Mouse (Mus musculus): Measurements from ENCODE around the gene Usp34. TPM values are rescaled to one million over a fixed set of nuclear protein-coding genes. Genes with fewer than 3 reads are reported as not detected.
"Not testable (repeated sequence)": the region's sequence is repeated elsewhere in the genome, so short reads cannot be mapped to it uniquely, and the experiment has no call there.

Gene Usp34
- total RNA-seq (2015; ENCODE audit: low replicate concordance) (26.5 and 35.5 TPM in 2 replicates), total RNA-seq (2017; ENCODE audit: low replicate concordance) (32.8 and 38.6 TPM in 2 replicates)

GRCm38 (mm10) chr11:23306764-23307565 is at the start of gene Usp34:
Gene Usp34 (plus strand): TSS chr11:23306895.
- ATAC-seq (replicated peaks; ENCODE audit: low FRiP score, poor library complexity, severe bottlenecking), result peak; percentile 32

- ATAC-seq (replicated peaks; ENCODE audit: low FRiP score, poor library complexity, severe bottlenecking), result no peak
Observed at GRCm38 (mm10) chr11:23259073-23259472, 47.6 kb upstream of the Usp34 start.

GRCm38 (mm10) chr11:23259481-23259880 is 47.2 kb upstream of the Usp34 start:
- no peak for ATAC-seq (replicated peaks; ENCODE audit: low FRiP score, poor library complexity, severe bottlenecking)

- ATAC-seq (replicated peaks; ENCODE audit: low FRiP score, poor library complexity, severe bottlenecking), result no peak
Observed at GRCm38 (mm10) chr11:23260186-23260585, 46.5 kb upstream of the Usp34 start.

- ATAC-seq (replicated peaks; ENCODE audit: low FRiP score, poor library complexity, severe bottlenecking), result no peak
Observed at GRCm38 (mm10) chr11:23261490-23261889, 45.2 kb upstream of the Usp34 start.

- ATAC-seq (replicated peaks; ENCODE audit: low FRiP score, poor library complexity, severe bottlenecking), result no peak
Observed at GRCm38 (mm10) chr11:23264949-23265348, 41.7 kb upstream of the Usp34 start.

GRCm38 (mm10) chr11:23271770-23272724 is 34.6 kb upstream of the Usp34 start:
- peak; percentile 69; the same call in 1 of the 2 replicates for ATAC-seq (replicated peaks; ENCODE audit: low FRiP score, poor library complexity, severe bottlenecking)

GRCm38 (mm10) chr11:23275780-23276179 is 30.9 kb upstream of the Usp34 start:
- ATAC-seq (replicated peaks; ENCODE audit: low FRiP score, poor library complexity, severe bottlenecking), result no peak

GRCm38 (mm10) chr11:23284469-23284868 is 22.2 kb upstream of the Usp34 start:
- ATAC-seq (replicated peaks; ENCODE audit: low FRiP score, poor library complexity, severe bottlenecking), result no peak

- ATAC-seq (replicated peaks; ENCODE audit: low FRiP score, poor library complexity, severe bottlenecking), result not testable (repeated sequence)
Observed at GRCm38 (mm10) chr11:23288866-23289265, 17.8 kb upstream of the Usp34 start.

GRCm38 (mm10) chr11:23297379-23297778 is 9.3 kb upstream of the Usp34 start:
- ATAC-seq (replicated peaks; ENCODE audit: low FRiP score, poor library complexity, severe bottlenecking), result no peak

- ATAC-seq (replicated peaks; ENCODE audit: low FRiP score, poor library complexity, severe bottlenecking), result no peak
Observed at GRCm38 (mm10) chr11:23298301-23298700, 8.4 kb upstream of the Usp34 start.

GRCm38 (mm10) chr11:23299910-23300309 is 6.8 kb upstream of the Usp34 start:
- ATAC-seq (replicated peaks; ENCODE audit: low FRiP score, poor library complexity, severe bottlenecking), result 0 out of 2 replicates have a peak, but pooled peaks have one; percentile 34

GRCm38 (mm10) chr11:23303126-23303525 is 3.6 kb upstream of the Usp34 start:
- no peak for ATAC-seq (replicated peaks; ENCODE audit: low FRiP score, poor library complexity, severe bottlenecking)

GRCm38 (mm10) chr11:23305101-23305672 is 1.5 kb upstream of the Usp34 start:
- ATAC-seq (replicated peaks; ENCODE audit: low FRiP score, poor library complexity, severe bottlenecking), result not testable (repeated sequence)

- peak; percentile 97 for ATAC-seq (replicated peaks; ENCODE audit: low FRiP score, poor library complexity, severe bottlenecking)
Observed at GRCm38 (mm10) chr11:23305673-23306608, 754 bp upstream of the Usp34 start.

- no peak for ATAC-seq (replicated peaks; ENCODE audit: low FRiP score, poor library complexity, severe bottlenecking)
Observed at GRCm38 (mm10) chr11:23307566-23307920, 848 bp downstream of the Usp34 start.

- ATAC-seq (replicated peaks; ENCODE audit: low FRiP score, poor library complexity, severe bottlenecking), result peak; percentile 96
Observed at GRCm38 (mm10) chr11:23313496-23313895, 6.8 kb downstream of the Usp34 start.

- no peak for ATAC-seq (replicated peaks; ENCODE audit: low FRiP score, poor library complexity, severe bottlenecking)
Observed at GRCm38 (mm10) chr11:23329413-23329812, 22.7 kb downstream of the Usp34 start.
